8 mouse cellular contexts compared by ENCODE assay signal in the genomic region with DNA sequence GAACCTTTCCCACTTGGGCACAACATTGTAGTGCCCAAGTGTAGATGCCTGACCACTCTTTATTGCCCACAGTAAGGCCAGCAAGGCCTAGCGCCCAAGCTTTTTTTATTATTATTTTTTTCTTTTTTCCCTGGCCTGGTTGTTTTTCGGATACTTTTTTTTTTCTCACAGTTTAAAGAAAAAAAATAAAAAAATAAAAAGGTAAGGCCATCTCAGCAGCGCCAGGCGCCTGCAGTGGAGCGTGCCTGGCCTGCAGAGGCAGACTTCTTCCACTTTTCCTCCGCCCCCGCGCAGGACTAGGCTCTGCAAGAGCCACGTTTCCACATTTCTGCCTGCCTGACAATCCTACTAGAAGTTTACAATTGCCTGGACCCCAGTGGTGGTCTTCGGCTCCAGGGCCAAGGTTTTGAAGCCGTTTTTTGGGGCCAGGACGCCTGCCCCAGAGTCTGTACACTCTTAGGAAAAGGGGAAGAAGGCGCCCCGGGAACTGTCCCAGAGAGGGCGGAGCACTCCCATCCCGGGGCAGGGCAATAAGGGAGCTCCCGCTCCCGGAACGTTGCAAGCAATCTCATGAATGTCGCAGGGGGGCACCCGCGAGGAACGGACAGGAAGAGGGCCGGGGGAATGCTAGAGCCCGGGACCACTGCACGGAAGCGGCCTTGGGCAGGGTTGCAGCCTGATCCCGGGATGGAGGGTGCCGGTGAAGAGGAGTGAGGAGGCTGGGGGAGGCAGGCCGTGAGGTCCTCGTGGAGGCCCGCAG. TPM values are rescaled to one million over a fixed set of nuclear protein-coding genes. Genes with fewer than 3 reads are reported as not detected.
DNase-seq lines count a peak whose midpoint lies in the region; ATAC-seq and TF ChIP-seq lines count a peak whose summit lies in the region.

Gene Stx16, plus strand, starts transcription at position 636 of the 760 bp plus-strand sequence.

- peak; percentile 87 for ATAC-seq in G1E (ENCODE audit: extremely low read depth, insufficient number of reproducible peaks, low FRiP score, poor library complexity, severe bottlenecking)
- peak; percentile 92 for ATAC-seq in forebrain, embryonic 16.5 days
- peak; percentile 95 for ATAC-seq in lung, embryonic 14.5 days (ENCODE audit: insufficient read depth)

- peak within 1 kb of the TSS; percentile 73 for H3K9ac ChIP-seq in forebrain, embryonic 16.5 days (replicated peaks; ENCODE audit: low read depth, low read length)
- H3K9ac ChIP-seq in lung, embryonic 14.5 days, result peak within 1 kb of the TSS; percentile 89

- DNase-seq in G1E (ENCODE audit: low spot score), result peak; percentile 82
- DNase-seq in cerebellum, adult 18-20 months, result peak; percentile 88 to 96
- DNase-seq in heart, postnatal 36 days, result peak; percentile 98 to 99
- DNase-seq in layer of hippocampus, adult 2 months (ENCODE audit: low spot score in 2 of 2), result peak; percentile 90 to 94
- peak; percentile 97 for DNase-seq in lung, embryonic 14.5 days
- peak; percentile 90 for DNase-seq in thymus, adult 2 months

- 1% methylated on average over 32 of the region's 32 CpGs for WGBS in forebrain, embryonic 16.5 days
- WGBS in lung, embryonic 14.5 days, result 1% methylated on average over 32 of the region's 32 CpGs
- WGBS in olfactory bulb, adult 2 months, result 1% methylated on average over 32 of the region's 32 CpGs
- WGBS in thymus, adult 2 months, result 4% methylated on average over 32 of the region's 32 CpGs

- H3K27me3 ChIP-seq in G1E (ENCODE audit: insufficient read depth, low read length), result peaks cover 2% of the 10 kb centered on the region; the same call in 1 of the 2 replicates
- no peaks in the 10 kb centered on the region for H3K27me3 ChIP-seq in forebrain, embryonic 16.5 days (replicated peaks; ENCODE audit: control insufficient read depth, insufficient read depth, low read length)
- no peaks in the 10 kb centered on the region for H3K27me3 ChIP-seq in lung, embryonic 14.5 days (ENCODE audit: insufficient read depth, low read length)
- no peaks in the 10 kb centered on the region for H3K27me3 ChIP-seq in thymus, adult 2 months (ENCODE audit: control insufficient read depth, insufficient read depth, low read length)

- peaks cover 7% of the 10 kb centered on the region for H3K36me3 ChIP-seq in G1E (replicated peaks)
- no peaks in the 10 kb centered on the region for H3K36me3 ChIP-seq in forebrain, embryonic 16.5 days (ENCODE audit: control insufficient read depth, insufficient read depth)
- H3K36me3 ChIP-seq in lung, embryonic 14.5 days (ENCODE audit: insufficient read depth), result no peaks in the 10 kb centered on the region
- H3K36me3 ChIP-seq in thymus, adult 2 months (ENCODE audit: control insufficient read depth, insufficient read depth, low read length), result no peaks in the 10 kb centered on the region

- H3K27ac ChIP-seq in forebrain, embryonic 16.5 days (ENCODE audit: low read length), result peak within 1 kb of the TSS; percentile 67
- peak within 1 kb of the TSS; percentile 94 for H3K27ac ChIP-seq in layer of hippocampus, adult 2 months
- peak within 1 kb of the TSS; percentile 96 for H3K27ac ChIP-seq in lung, embryonic 14.5 days (ENCODE audit: low read depth)
- H3K27ac ChIP-seq in olfactory bulb, adult 2 months (ENCODE audit: insufficient read depth, low read depth, low read length), result peak within 1 kb of the TSS; percentile 62; the same call in 1 of the 2 replicates
- H3K27ac ChIP-seq in thymus, adult 2 months (ENCODE audit: control insufficient read depth, insufficient read depth, low read length), result peak within 1 kb of the TSS; percentile 76

- TF ChIP-seq POLR2A in olfactory bulb, adult 2 months (IDR thresholded peaks at IDR 0.05; ENCODE audit: insufficient read depth, low read depth, low read length), result peak; percentile 38
- peak; percentile 63; the same call in 1 of the 2 replicates for TF ChIP-seq POLR2A in thymus, adult 2 months (IDR thresholded peaks at IDR 0.05; ENCODE audit: control insufficient read depth, extremely low read depth, insufficient read depth, low read length, poor library complexity)

- H3K9me3 ChIP-seq in G1E (replicated peaks), result no peaks in the 10 kb centered on the region
- H3K9me3 ChIP-seq in forebrain, embryonic 16.5 days (ENCODE audit: control insufficient read depth, low read length), result no peaks in the 10 kb centered on the region
- no peaks in the 10 kb centered on the region for H3K9me3 ChIP-seq in lung, embryonic 14.5 days (ENCODE audit: low read depth, low read length)

- no peak for TF ChIP-seq CTCF in G1E (IDR thresholded peaks at IDR 0.05; ENCODE audit: low read depth, low read length)
- peak; percentile 67 for TF ChIP-seq CTCF in layer of hippocampus, adult 2 months (conservative IDR thresholded peaks at IDR 0.05)
- TF ChIP-seq CTCF in lung, embryonic 14.5 days (IDR thresholded peaks at IDR 0.05; ENCODE audit: low read depth), result peak; percentile 42
- TF ChIP-seq CTCF in olfactory bulb, adult 2 months (IDR thresholded peaks at IDR 0.05; ENCODE audit: insufficient read depth, low read depth, low read length), result no peak
- 0 out of 2 replicates have a peak, but pooled peaks have one; percentile 0 for TF ChIP-seq CTCF in thymus, adult 2 months (IDR thresholded peaks at IDR 0.05; ENCODE audit: borderline replicate concordance, control insufficient read depth, extremely low read depth, insufficient read depth, low read length, poor library complexity)

- intact Hi-C loops in heart, postnatal 36 days (cut with DNase I), result loop anchor here (1.0 to 10.0 kb wide), 5 partner anchors 34 to 491 kb away; partner anchors contain the start of genes Gnas, Npepl1 and Prelid3b

- H3K4me2 ChIP-seq in forebrain, embryonic 16.5 days (ENCODE audit: low read length), result peak within 1 kb of the TSS; percentile 91
- H3K4me2 ChIP-seq in lung, embryonic 14.5 days, result peak within 1 kb of the TSS; percentile 88

- peak within 1 kb of the TSS; percentile 97 for H3K4me3 ChIP-seq in G1E (ENCODE audit: low read depth, low read length)
- peak within 1 kb of the TSS; percentile 70 for H3K4me3 ChIP-seq in forebrain, embryonic 16.5 days (replicated peaks; ENCODE audit: low read length)
- H3K4me3 ChIP-seq in layer of hippocampus, adult 2 months, result peak within 1 kb of the TSS; percentile 78
- H3K4me3 ChIP-seq in lung, embryonic 14.5 days (ENCODE audit: low read depth, low read length), result peak within 1 kb of the TSS; percentile 90
- H3K4me3 ChIP-seq in olfactory bulb, adult 2 months (ENCODE audit: insufficient read depth, low read depth, low read length), result peak within 1 kb of the TSS; percentile 98
- peak within 1 kb of the TSS; percentile 73 for H3K4me3 ChIP-seq in thymus, adult 2 months (ENCODE audit: control insufficient read depth, insufficient read depth, low read length)

- H3K4me1 ChIP-seq in G1E (ENCODE audit: insufficient read depth, low read depth, low read length), result peaks cover 24% of the 10 kb centered on the region
- H3K4me1 ChIP-seq in forebrain, embryonic 16.5 days (replicated peaks; ENCODE audit: control insufficient read depth, insufficient read depth, low read length), result peaks cover 35% of the 10 kb centered on the region
- peaks cover 16% of the 10 kb centered on the region for H3K4me1 ChIP-seq in lung, embryonic 14.5 days (ENCODE audit: insufficient read depth)
- peaks cover 20% of the 10 kb centered on the region for H3K4me1 ChIP-seq in olfactory bulb, adult 2 months (ENCODE audit: control insufficient read depth, insufficient read depth, low read length)
- H3K4me1 ChIP-seq in thymus, adult 2 months (replicated peaks; ENCODE audit: control insufficient read depth, insufficient read depth, low read length), result peaks cover 10% of the 10 kb centered on the region

RNA-seq across cellular contexts. Expression of gene Stx16, which starts in this region (rescaled TPM):
- total RNA-seq in G1E (2014; fragmentation: Nextera tagmentation) (43.8 and 49.4 TPM in 2 replicates), G1E (2017) (31.2 and 32.2 TPM in 2 replicates)
- 32.4 and 44.1 TPM in 2 replicates for polyA plus RNA-seq in G1E (2012)
- polyA plus RNA-seq in forebrain, embryonic 16.5 days (2015; fragmentation: Nextera tagmentation; extraction: Ambion mirVana), result 16.4 and 21.3 TPM in 2 replicates
- total RNA-seq in heart, postnatal 36 days (2021), result 10 to 100 TPM; 20.5 to 23.7 TPM
- total RNA-seq in layer of hippocampus, adult 2 months (2021), result 10 to 100 TPM; 72.6 to 75.1 TPM
- 9.6 and 10.3 TPM in 2 replicates for polyA plus RNA-seq in lung, embryonic 14.5 days (2014; fragmentation: Nextera tagmentation; extraction: Ambion mirVana)
- 78.7 TPM in 1 of 2 replicates, not detected in the other for polyA plus RNA-seq in olfactory bulb, adult 2 months (2012; ENCODE audit: insufficient read depth, insufficient read length, low replicate concordance, missing spikeins)
- polyA plus RNA-seq in thymus, adult 2 months (2012; rRNA removed), result 70.4 and 77.5 TPM in 2 replicates

Comparison
In these comparisons a context has a peak if more than half of its experiments do, and no peak if none do; other contexts are left out.
1. Peak in every context shown above with its lines: DNase-seq, ATAC-seq, H3K4me3 ChIP-seq and H3K27ac ChIP-seq.
2. CTCF ChIP-seq: peak in layer of hippocampus, adult 2 months (single experiment), lung, embryonic 14.5 days (single experiment) and thymus, adult 2 months (single experiment); none in G1E (single experiment) and olfactory bulb, adult 2 months (single experiment).